Mouse (Mus musculus): ENCODE measurements at regions not wholly inside any gene's neighbourhood (a gene's known extent, or its start where the extent isn't known, plus 50 kb on each side); places are given as distances from the start of the nearest gene placed in this dataset.
A peak's percentile ranks its signal among the peaks of the same experiment; 100 is the strongest.

DNA sequence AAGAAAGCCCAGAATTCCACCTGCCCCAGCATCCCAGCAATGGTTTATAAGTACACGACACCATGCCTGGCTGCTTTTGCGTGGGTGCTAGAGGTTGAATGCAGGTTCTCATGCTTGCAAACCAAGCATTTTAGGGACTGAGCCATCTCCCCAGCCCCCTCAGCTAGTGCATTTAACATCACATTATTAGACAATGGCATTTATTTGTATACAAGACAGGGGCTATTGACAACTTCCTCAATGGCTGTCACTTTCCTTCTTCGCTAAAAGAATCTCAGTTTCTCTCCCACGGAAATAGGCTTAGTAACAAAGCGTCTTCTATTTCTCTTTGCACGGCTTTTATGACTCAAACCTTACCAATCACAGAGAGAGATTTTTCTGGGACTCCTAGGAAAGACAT is 141.7 kb upstream of the Lrfn2 start:
- no peak for DNase-seq

DNA sequence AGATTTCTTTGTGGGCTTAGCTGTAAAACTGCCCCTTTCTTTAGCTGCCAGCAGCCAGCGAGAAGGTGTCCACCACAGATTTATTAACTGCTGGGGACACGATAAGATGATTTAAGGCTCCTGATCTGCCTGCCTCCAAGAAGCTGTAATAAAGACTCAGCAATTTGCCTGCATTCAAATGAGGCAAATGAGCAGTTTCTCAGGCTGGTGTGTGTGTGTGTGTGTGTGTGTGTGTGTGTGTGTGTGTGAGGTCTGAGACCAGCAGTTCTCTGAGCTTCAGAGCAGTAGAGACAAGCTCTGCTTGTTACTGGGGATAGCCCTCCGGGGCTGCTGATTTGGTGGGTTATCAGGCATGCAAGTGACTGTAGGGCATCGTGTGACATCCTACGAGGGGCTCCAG is 139.2 kb upstream of the Lrfn2 start:
- no peak for DNase-seq

DNA sequence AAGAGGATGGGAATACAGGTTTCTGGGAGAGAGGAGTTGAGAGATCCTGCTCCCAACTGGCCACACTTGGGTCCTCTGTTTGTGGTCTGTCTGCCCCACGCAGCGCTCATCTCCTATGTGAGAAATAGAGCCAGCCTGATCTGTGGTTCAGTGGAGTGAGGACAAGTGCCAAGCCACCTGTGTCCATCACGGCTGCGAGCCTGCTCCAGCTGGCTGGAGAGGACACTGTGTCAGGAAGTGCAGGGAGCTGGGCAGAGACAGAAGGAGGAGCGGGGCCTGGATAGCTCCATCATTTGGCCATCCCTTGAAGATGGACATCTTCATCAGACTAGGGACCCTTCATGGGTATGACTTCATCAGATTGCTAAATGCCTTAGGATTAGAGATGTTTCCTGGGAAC is 136.4 kb upstream of the Lrfn2 start:
- DNase-seq: no peak

DNA sequence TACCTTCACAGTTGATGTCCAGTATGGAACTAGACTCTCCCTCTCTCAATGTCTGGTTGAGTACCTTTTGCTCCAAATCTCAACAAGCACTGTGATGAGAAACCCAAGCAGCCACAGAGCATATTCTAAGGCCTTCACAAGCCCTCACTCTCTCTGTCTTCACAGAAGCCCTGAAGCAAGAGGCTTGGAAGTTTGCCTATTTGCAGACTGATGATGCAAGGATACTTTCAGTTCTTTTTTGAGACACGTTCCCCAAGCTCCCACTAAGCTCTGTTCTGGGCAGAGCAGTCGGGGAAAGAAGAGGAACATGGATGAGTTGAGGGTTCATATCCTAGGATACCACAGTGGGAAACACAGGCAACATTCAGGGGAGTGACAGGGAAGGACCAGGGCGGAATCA is 134.0 kb upstream of the Lrfn2 start:
- DNase-seq: no peak

DNA sequence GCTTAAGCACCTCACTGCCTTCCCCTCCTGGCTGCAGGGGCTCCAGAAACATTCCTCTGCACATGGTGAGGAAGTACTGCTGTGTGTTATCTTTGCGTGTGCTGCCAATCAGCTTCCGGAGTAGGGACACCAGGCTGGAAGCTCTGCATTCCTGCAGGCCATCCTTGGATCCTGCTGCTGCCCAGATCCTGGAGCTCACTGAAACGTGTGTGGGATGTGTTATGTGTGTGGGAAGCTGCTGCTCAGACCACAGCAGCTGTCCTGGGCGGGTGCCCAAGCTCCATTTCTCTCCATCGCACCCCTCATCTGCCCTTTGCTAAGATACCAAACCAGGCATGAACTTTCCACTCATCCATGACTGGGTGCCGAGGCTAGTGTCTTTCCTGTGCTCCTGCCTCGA is 129.5 kb upstream of the Lrfn2 start:
- DNase-seq: no peak

DNA sequence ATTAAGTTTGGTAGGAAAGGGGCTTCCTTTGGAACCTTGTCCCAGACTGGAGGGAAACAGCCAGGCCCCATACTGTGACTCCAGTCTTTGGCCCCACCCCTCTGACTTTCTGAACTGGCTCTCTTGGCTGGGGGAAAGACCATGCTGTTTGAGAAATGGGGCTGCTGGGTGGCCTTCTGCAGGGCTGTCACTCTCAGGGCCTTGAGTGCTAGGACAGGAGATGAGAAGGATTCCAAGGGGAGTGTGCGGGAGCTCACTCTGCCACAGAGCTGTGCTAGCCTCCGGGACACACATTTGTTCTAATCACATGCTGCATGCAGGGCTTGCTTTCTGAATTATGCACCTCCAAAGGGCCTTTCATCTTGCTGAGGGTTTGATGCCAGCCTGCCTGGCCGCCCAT is 124.3 kb upstream of the Lrfn2 start:
- DNase-seq: no peak

DNA sequence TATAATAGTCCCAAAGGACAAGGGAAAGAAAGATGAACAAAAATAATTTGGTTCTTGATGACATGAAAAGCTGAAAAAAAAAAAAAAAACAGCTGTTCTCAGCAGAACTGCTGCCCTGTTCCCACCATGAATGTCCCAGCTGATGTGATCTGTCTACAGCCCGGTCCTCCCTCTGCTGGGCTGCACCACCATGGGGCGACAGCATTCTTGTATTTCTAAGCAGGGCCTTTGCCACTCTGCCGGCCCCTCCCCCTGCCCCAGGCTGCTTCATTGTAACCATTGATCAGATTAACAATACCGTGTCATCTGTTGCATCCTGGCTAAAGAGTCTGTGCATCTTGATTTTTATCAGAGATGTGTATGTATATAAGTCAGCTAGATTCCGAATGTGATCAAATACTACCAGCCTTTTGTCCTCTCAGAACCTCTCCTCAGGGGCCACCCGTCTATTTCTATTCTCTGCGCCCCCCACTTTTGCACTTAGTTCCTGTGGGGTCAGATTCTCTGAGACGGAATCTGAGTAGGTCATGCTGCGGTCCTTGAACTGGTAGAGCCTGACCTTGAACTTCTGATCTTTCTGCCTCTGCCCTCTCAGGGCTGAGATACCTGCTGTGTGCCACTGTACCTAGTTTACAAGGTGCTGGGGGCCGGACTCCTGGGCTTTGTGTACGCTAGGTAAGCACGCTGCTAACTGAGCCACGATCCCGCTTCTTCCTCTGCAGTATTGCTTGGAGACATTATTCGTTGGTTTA is 117.2 kb upstream of the Lrfn2 start:
- no peak for DNase-seq

DNA sequence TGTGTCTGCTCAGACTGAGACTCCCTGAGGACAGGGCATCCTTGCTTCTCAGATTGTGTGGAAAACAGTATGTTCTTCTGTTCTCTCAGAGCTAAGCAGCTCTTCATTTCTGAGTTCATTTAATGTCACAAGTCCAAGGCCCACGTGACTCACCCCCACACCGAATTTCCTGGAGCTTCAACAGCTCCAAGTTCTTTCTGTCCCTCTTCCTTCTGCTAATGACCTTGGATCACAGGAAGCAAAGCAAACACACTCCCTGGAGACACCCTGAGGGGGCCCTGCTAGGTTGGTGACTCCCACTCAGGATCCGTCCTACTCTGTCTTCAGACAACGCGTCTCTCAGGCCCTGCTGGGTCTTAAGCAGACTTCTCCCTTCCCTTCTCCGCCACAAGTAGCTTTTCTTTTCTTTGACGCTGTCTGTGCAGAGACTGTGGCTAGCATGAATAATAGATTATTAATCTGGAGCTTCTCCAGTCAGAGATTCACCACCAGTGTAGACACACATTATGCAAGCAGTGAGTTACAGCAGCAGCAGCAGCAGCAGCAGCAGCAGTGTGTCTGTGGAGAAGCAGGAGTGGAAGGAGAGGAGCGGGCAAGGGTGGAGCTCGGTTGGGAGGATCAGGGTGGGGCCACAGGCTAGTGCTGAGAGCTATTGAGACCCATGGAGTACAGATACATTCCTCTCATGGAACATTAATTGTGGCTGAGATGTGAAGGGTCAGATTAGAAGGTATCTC is 115.4 kb upstream of the Lrfn2 start:
- DNase-seq: peak; percentile 12 to 13

DNA sequence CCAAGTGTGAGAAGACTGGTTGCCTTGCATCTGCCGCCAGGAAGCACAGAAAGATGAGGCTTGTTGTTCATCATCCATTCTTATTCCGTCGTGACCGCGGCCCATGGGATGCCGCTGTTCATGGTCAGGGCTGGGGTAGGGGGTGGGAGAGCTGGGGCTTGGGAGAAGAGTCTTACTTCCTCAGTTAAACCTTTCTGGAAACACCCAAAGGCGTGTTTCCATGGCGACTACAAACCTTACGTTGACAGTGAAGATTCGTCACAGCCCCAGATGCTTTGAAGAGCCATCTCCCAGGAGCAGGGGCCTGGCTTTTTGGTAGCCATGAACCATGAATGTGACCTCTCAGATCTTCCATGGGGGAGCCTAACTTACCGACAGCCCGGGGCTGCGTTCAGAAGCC is 114.6 kb upstream of the Lrfn2 start:
- DNase-seq: no peak

DNA sequence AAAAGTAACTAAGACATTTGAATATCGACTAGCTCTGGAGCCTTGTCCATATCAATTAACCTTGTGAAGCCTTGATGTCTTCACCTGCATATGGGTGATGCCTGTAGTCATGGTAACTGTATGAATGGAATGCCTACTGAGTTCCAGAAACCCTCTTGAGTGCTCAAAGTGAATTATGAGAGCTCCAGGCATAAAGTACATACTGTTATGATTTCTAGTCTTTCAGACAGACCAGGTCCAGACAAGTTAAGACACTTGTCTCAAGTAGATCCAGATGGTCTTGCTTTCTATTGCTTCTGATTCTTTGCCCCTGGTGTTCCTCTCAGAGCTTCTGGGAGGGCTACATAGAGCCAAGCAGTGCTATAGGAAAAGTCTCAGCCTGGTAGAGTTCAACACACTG is 112.5 kb upstream of the Lrfn2 start:
- DNase-seq: no peak

DNA sequence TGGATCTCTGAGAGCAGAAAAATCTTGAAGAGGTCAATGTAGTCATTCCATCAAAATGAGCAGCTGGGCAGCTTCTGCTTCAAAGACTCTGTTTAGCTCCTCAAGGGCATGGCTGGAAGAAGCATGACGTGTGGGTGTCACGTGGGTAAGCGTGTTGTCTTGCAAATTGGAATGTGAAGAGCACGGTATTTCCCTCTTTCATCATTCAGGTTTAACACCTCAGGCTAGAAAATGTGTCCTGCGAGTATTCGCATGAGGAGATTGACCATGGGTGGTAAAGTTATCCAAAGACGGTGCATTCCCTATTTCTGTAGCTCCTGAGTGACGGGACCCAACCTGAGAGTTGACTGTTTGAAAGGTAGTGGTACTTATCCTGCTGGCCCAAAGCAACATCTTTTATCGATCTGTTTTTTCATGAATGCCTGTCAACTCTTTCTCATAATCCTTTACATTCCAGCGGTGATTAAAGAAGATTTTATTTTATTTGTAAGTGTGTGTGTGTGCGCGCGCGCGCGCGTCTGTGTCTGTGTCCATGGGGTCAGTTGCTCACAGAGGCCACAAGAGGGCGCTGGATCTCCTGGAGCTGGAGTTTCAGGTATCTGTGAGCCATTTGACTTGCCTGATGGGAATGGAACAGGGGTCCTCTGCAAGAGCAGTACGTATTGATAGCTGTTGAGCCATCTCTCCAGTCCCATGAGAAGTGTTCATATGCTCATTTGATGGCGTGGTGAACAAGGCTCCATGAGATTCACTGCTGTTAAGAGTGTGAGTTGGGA is 109.9 kb upstream of the Lrfn2 start:
- DNase-seq: no peak

DNA sequence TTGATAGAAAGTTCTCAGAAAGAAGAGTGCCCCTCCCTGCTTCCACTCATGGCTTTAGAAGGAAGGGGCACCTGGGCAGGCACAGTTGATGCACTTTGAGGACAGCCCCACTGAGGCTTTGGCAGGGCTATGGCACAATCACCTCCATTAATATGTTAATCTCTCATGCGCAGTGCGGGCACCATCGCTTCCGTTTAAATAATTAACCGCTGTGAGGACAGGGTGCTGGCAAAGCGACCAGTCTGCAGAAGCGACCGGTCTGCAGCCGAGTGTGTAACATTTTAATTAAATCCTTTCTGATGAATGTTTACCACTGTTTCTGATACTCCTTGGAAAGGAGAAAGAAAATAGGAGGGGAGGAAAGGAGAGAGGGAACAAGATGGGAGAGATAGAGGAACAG is 108.3 kb upstream of the Lrfn2 start:
- DNase-seq: no peak

DNA sequence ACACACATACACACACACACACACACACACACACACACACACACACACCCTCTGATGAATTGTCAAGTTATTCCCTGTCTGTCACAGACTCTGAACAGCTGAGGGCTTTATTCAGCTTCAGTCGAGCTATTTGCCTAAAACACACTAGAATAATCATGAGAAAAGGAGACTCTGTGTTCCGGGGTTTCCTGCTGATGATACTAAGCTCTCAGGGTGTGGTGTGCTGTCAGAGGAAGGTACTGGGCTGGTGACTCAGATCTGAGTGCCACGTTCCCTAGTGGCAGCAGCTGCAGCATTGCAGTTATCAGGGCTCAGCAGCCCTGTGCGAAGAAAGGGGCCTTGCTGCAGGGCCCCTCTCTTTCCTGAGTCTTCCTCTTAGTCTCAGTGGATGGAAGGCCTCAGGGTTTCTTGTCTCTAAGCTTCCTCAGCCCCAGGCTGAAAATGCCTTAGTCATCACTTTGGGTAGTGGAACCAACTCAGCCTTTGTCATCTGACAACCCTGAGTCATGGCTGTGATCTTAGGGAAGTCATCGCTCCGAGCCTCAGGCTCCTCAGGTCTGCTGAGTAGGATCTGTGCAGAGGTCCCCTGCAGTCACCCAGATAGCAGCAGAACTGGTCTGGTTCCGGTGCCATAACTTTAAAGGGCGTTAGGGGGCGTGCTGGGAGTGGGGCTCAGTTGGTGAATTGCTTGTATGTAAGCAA is 106.8 kb upstream of the Lrfn2 start:
- DNase-seq: no peak

DNA sequence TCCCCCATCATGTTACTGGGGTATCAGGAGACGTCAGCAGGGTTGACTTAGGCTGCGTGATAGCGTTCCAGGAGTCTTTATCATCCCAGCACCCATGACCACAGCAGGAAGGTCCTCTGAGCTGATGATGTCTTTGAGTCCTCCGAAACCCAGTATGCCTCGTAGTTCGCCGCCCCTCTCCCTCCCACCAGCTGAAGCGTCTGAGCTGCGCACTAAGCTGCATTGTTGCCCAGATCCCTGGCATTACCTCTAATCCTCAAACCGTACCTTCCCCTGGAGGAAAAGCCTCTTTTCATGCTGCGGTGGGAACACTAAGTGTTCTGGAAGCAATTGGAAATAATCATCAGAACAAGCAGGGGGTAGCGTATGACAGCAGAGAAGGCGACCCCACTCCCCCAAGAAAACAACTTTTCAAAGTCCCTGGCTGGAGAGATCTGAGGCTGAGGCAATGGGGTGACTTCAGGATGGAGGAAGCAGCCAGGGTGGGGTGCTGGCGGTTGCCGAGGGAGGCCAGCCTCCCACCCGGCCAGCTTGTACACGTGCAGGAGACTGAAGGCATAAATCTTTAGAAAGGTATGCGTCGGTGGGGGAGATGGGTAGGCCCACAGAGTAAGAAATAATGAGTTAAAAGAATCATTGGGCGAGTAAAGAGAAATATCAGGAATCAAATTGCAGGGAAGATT is 93.7 kb upstream of the Lrfn2 start:
- no peak for DNase-seq

DNA sequence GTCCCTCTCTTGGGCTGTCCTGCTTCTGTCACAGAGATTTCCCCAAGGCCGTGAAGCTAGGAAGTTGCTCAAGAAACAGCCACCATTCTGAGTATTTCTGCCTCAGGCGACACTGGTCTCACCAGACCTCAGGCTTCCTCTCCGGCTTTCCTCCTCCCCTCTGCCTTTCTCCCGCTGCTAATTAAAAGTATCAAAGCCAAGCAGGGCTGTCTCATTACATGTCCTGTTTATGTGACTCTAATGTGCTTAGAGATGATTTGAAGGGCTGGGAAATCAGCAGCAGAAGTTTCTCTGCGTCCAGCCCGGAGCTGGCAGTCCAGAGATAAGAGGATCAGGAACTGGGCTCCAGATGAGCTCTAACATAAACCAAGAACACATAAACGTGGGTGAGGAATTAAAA is 84.3 kb upstream of the Lrfn2 start:
- no peak for DNase-seq

DNA sequence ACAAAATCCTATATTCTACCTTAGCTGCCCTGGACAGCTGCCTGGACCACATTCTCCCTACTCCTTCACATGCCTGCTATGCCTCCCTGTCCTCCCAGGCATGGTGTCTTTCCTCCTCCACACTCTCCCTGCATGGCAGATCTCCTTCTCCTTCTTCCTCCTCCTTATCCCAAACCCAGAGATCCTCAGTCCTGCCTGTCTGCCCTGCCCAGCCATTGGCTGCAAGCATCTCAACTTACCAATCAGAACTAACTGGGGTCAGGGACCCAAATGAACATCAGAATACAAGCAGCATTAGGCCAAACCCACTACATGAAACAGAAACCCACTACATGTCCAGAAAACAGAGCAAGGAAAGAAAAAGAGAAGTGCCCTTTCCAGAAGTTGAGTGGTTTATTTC is 81.3 kb upstream of the Lrfn2 start:
- no peak for DNase-seq

DNA sequence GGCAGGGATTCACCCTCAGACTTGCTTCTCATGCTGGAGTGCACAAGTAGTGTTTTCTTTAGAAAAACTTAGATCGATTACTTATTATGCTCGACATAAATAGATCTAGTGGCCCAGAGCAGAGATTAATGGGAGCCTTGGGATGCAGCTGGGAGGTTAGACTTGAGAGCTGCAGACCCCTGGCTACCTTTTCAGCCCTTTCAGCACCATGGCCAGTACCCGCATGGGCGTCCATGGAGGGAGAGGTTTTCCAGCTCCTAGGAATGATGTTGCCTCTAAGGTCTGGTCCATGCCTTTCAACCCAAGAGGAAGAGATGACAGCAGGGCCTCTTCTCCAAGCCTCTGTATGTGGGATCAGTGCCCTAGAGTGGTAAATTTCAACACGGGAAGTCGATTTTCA is 73.3 kb upstream of the Lrfn2 start:
- DNase-seq: no peak

DNA sequence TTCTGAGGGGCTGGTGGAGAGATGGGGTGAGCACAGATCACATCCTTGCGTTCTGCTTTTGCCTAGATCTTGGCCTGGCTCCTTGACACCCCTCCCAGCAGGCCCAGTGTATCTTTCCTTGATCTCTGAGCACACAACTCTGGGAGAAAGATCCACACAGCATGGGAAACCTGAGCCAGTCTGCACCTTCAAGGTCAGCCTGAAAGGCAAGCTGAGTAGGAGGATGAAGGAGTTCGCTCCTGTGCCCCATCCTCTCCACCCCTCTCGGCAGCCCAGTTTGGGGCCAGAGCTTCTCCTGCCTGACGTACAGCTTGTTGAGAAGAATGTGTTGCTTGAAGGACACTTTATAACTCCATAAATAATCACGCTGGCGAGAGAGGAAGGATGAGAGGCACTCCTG is 61.7 kb upstream of the Lrfn2 start:
- DNase-seq: no peak

DNA sequence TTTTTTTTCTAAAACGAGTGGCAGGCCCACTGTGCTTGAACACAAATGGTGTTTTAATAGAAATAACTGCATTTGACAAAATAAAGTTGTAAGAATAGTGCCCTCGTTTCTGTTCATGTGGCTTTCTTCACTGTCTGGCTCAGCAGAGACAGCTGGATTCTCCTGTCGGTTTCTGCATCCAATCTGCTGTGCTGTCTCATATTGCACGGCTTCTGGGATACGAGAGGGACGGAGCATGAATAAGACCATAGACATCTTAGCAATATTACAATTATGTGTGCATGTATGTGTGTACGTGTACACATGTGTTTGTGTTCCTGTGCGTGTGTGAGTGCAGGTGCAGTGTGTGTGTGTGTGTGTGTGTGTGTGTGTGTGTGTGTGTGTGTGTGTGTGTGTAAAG is 54.7 kb upstream of the Lrfn2 start:
- DNase-seq: no peak

DNA sequence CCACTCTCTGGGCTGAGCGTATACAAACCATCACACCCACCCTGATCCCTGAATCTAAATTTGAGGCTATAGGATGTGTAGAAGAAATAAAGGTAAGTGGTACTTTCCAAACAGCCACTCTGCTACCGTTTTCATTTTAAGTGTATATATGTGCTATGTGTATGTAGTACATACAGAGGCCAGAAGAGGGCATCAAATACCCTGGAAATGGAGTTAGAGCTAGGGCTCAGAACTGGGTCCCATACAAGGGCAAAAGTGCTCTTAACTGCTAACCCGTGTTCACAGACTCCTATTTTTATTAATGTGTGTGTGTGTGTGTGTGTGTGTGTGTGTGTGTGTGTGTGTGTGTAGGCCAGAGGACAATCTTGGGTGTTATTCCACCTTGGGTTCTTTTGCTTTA is 51.6 kb upstream of the Lrfn2 start:
- no peak for DNase-seq

DNA sequence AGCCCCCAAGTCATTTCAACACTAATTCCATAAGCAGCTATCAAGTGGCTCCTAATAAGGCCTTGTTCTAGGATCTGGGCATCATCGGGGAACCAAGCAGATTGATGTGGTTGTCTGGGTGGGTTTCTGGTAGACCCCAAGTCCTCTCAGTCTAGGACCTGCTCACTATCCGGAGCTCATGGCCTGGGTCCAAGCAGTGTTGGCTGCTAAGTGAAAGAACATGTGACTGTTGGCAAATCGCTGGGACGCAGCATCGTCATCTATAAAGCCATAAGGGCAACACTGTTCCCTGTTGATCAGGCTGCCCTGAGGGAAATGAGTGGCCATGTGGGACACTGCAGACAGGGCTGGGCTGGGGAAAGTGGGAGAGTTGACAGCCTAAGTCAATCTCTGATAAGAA is 50.2 kb upstream of the Lrfn2 start:
- no peak for DNase-seq

Data from adrenal gland, postnatal 36 days (tissue).